Mouse (Mus musculus) hindbrain, embryonic 13.5 days (tissue): Measurements from ENCODE around the gene Kti12. TPM values are rescaled to one million over a fixed set of nuclear protein-coding genes. Genes with fewer than 3 reads are reported as not detected.
A peak's percentile ranks its signal among the peaks of the same experiment; 100 is the strongest.

Experiments
- ATAC-seq: fragments of 200-750 bp; cut with Nextera tagmentation; 2 replicates; pipeline ENCODE4 v1.8.0; 2017; ENCODE audit warnings: moderate TSS enrichment; ENCODE audit not compliant: low FRiP score
- H3K27ac ChIP-seq: fragments of 300-500 bp; sonication (generic); 2 replicates; pipeline ENCODE4 v1.5.1; 2015; ENCODE audit warnings: inconsistent platforms, mild to moderate bottlenecking, moderate library complexity
- H3K27me3 ChIP-seq: fragments of 300-500 bp; sonication (generic); 2 replicates; pipeline ENCODE4 v1.6.1; 2015; ENCODE audit warnings: mild to moderate bottlenecking, inconsistent platforms
- H3K36me3 ChIP-seq: fragments of 300-500 bp; sonication (generic); 2 replicates; pipeline ENCODE4 v1.6.1; 2015; ENCODE audit warnings: mild to moderate bottlenecking, inconsistent platforms
- H3K4me1 ChIP-seq: fragments of 300-500 bp; sonication (generic); replicated peaks from 2 replicates; pipeline ENCODE4 v1.6.1; 2015; ENCODE audit warnings: inconsistent platforms
- H3K4me2 ChIP-seq: fragments of 300-500 bp; sonication (generic); 2 replicates; pipeline ENCODE4 v1.6.1; 2015; ENCODE audit warnings: inconsistent platforms, mild to moderate bottlenecking, moderate library complexity
- H3K4me3 ChIP-seq: fragments of 300-500 bp; sonication (generic); 2 replicates; pipeline ENCODE4 v1.5.1; 2015; ENCODE audit warnings: mild to moderate bottlenecking, inconsistent platforms
- H3K9ac ChIP-seq: fragments of 300-500 bp; sonication (generic); 2 replicates; pipeline ENCODE4 v1.6.1; 2015; ENCODE audit warnings: mild to moderate bottlenecking, inconsistent platforms
- H3K9me3 ChIP-seq: fragments of 300-500 bp; sonication (generic); 2 replicates; pipeline ENCODE4 v1.6.1; 2016; ENCODE audit warnings: inconsistent platforms
- WGBS: fragments of 180-500 bp; shearing (Covaris S2); methylation state at CpG from one replicate; pipeline ENCODE4 v1.1.7; 2015; 5-methylcytosine and 5-hydroxymethylcytosine counted together
- polyA plus RNA-seq: library from polyadenylated mRNA; unstranded; fragments of >200 nt; fragmentation: Nextera tagmentation; extraction: Ambion mirVana; gene quantifications from 2 replicates; pipeline ENCODE4 v1.2.1, GENCODE M21; 2015

The Kti12 gene
- polyA plus RNA-seq, 1 experiment from 2014 or later, result 28.3 TPM

DNA sequence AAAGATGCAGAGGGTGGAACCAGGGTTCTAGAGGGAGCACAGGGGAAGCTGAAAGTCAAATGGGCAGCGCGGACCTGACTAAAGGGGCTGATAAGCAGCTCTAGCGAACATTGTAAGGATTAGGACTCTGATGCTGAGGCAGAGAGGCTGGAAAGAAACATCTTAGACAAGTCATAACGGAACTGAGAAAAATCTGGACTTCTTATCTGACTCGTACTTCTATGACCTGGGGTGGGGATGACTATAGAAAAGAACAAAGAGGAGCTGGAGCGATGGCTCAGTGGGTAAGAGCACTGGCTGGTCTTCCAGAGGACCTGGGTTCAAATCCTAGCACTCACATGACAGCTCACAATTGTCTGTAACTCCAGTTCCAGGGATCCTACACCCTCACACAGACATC lies 30.3 kb downstream of the Kti12 start:
- Histone ChIP-seq H3K9me3 (no peaks in the 10 kb centered on the region), H3K27ac (no peak overlapping the region), H3K27me3 (no peaks in the 10 kb centered on the region), H3K9ac (no peak overlapping the region), H3K4me2 (no peak overlapping the region), H3K36me3 (no peaks in the 10 kb centered on the region), H3K4me3 (no peak overlapping the region), H3K4me1 (peaks cover 10% of the 10 kb centered on the region)
- ATAC-seq, result no peak
- 80% methylated on average over 6 of the region's 6 CpGs for WGBS

DNA sequence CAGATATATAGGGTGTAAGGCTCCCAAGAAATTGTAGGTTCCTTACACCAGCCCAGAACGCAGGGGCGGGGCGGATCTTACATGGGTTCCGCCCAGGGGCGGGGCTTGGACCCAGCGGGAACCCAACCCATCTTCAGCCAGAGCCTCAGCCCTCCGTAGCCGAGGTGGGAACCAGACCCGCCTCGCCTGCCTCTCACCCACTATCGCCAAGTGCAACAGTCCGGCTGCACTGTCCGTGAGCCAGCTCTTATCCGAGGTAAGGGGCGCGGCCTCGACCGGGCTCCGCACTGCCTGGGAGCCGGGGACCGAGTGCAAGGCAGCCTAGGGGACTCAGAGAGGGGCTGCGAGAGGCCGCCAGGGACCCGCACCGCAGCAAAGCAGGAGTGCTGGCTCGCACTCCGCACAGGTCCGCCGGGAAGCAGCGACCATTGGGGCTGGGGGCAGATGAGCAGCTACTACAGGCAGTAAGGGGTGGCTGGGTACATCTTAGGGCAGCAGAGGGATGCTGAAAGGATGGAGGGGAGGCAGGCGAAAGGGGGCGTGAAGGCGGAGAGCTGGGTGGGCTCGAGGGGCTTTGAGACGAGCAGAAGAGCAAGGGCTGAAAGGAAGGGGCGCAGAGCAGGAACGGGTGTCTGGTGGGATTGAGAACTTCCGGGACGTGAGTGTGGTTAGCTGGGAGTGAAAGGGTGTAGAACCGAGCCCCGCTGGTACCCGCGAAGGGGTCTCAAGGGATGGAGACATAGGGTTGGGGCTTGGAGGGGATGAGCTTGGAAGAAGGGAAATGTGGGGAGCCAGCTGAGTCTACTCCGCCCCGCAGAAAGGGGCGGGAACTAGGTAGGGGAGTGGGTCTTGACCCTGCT lies 31.6 kb downstream of the Kti12 start, which contains the start of gene Rab3b:
Gene Rab3b (plus strand): TSS at position 101 of the 860 bp plus-strand sequence.
- Histone ChIP-seq H3K36me3 (no peaks in the 10 kb centered on the region), H3K9ac (peak within 1 kb of the TSS; percentile 81), H3K4me2 (peak within 1 kb of the TSS; percentile 83), H3K27ac (peak within 1 kb of the TSS; percentile 81), H3K4me3 (peak within 1 kb of the TSS; percentile 70), H3K9me3 (no peaks in the 10 kb centered on the region), H3K4me1 (peaks cover 15% of the 10 kb centered on the region), H3K27me3 (no peaks in the 10 kb centered on the region)
- under 1% methylated on average over 46 of the region's 46 CpGs for WGBS
- ATAC-seq, result peak; percentile 92

DNA sequence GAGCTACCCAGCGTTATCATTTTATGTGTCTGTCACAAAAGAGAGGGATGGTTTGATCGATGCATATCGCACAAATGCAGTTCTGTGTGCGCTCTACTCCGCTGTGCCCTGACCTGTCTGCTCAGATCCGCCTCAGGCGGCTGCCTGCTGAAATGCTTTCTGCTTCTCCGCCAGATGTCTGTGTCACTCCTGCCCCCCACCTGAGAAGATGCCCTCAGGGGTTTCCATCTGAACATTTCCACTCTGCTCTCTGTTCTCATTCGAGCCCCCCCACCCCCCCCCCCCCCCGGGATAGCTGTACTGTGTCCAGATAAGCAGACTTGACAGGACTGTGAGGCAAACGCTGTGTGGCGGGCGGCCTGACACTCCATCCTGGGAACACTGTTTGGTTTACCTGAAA lies 36.2 kb downstream of the Kti12 start:
- H3K27me3 ChIP-seq, result no peaks in the 10 kb centered on the region
- peaks cover 15% of the 10 kb centered on the region for H3K4me1 ChIP-seq
- H3K27ac ChIP-seq, result 0 out of 2 replicates have a peak overlapping the region, but pooled peaks have one; percentile 58
- no peaks in the 10 kb centered on the region for H3K36me3 ChIP-seq
- 53% methylated on average over 13 of the region's 13 CpGs for WGBS
- no peaks in the 10 kb centered on the region for H3K9me3 ChIP-seq
- no peak overlapping the region for H3K9ac ChIP-seq
- no peak overlapping the region for H3K4me3 ChIP-seq
- no peak for ATAC-seq
- H3K4me2 ChIP-seq, result no peak overlapping the region

DNA sequence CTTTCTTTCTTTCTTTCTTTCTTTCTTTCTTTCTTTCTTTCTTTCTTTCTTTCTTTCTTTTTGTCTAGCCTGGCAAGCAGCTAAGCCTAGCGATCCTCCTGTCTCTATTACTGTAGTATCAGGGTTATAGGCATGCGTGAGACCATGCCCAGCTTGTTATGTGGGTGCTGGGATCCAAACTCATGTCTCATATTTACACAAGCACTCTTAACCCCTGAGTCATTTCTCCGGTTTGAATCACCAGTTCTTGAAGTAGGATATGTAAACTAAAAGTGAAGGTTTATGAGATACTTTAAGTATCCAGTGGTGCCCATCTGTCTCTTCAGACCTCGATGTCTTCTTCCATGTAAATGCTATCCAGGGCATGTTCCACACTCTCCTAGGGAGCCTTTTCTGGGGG lies 39.9 kb downstream of the Kti12 start:
- Histone ChIP-seq H3K27me3 (no peaks in the 10 kb centered on the region), H3K4me3 (no peak overlapping the region), H3K9me3 (no peaks in the 10 kb centered on the region), H3K27ac (no peak overlapping the region), H3K4me1 (peaks cover 5% of the 10 kb centered on the region), H3K36me3 (no peaks in the 10 kb centered on the region), H3K9ac (no peak overlapping the region), H3K4me2 (no peak overlapping the region)
- ATAC-seq, result no peak
- WGBS, result 90% methylated on average over 4 of the region's 4 CpGs

DNA sequence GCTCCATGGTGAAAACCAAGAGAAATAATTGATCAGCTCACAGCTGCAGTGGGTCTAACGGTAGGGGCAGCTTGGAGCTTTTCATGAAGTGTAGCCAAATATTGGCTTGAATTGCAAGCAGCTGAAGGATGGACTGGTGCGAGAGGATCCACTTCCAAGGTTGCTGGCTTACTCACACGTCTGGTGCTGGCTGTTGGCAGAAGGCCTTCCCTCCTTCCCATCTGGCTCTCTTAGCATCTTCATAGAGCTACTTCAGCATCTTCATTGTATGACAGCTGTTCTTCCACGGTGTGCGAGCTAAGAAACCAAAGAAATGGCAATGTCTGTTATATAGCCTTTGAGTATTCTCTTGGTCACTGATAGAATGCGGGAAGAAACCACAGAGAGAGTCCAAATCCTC lies 43.3 kb downstream of the Kti12 start:
- no peaks in the 10 kb centered on the region for H3K9me3 ChIP-seq
- H3K4me2 ChIP-seq, result no peak overlapping the region
- no peaks in the 10 kb centered on the region for H3K27me3 ChIP-seq
- ATAC-seq, result no peak
- no peak overlapping the region for H3K4me3 ChIP-seq
- no peak overlapping the region for H3K27ac ChIP-seq
- H3K9ac ChIP-seq, result no peak overlapping the region
- no peaks in the 10 kb centered on the region for H3K4me1 ChIP-seq
- no peaks in the 10 kb centered on the region for H3K36me3 ChIP-seq
- WGBS, result 88% methylated on average over 6 of the region's 6 CpGs

Other genes with a start within 250 kb of the Kti12 start
- gene Cc2d1b, start 227.8 kb upstream of the Kti12 start, polyA plus RNA-seq, result 16.2 and 20.1 TPM in 2 replicates
- gene 3110021N24Rik, start 128.1 kb upstream of the Kti12 start, polyA plus RNA-seq, result 0.93 and 1.7 TPM in 2 replicates
- gene Zfyve9, start 67.0 kb upstream of the Kti12 start, polyA plus RNA-seq, result 6.9 and 7.1 TPM in 2 replicates
- gene Btf3l4, start 14.2 kb upstream of the Kti12 start, polyA plus RNA-seq, result 218 and 222 TPM in 2 replicates
- gene Txndc12, start 13.2 kb upstream of the Kti12 start, polyA plus RNA-seq, result 75.1 and 79.5 TPM in 2 replicates
- gene A730015C16Rik, start 834 bp downstream of the Kti12 start, polyA plus RNA-seq, result 1.5 and 1.7 TPM in 2 replicates
- gene Rab3b, start 31.3 kb downstream of the Kti12 start, polyA plus RNA-seq, result 104 and 108 TPM in 2 replicates
- gene Nrd1, start 152.9 kb downstream of the Kti12 start, polyA plus RNA-seq, result 78.7 and 85.0 TPM in 2 replicates